Mouse (Mus musculus) thymus, postnatal 4 days (tissue): ENCODE data around the gene Pla2g4d.

ENCODE experiments used
- DNase-seq: peaks from one replicate; pipeline ENCODE4 v3.0.0; 2021

Gene Pla2g4d

DNA sequence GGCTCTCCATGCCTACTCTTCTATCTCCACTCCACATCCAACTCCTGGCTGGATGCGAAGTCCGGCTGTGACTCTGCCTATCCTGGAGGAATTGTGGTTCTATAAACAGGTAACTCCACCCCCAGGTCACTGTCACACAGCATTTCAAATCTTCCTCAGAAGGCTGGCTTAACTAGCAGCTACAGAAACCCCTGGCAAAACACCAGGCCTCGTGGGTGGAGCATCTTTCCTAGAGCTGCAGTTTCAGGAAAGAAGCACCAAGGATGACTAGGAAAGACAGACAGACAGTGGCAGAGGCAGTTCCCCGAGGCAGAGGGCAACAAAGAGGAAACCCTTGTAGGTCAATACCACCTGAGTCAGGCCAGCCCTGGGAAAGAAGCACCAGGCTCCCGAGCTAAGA is at the start of gene Pla2g4d:
Gene Pla2g4d, minus strand, starts transcription at position 203 of the 400 bp plus-strand sequence.
- DNase-seq, result no peak

DNA sequence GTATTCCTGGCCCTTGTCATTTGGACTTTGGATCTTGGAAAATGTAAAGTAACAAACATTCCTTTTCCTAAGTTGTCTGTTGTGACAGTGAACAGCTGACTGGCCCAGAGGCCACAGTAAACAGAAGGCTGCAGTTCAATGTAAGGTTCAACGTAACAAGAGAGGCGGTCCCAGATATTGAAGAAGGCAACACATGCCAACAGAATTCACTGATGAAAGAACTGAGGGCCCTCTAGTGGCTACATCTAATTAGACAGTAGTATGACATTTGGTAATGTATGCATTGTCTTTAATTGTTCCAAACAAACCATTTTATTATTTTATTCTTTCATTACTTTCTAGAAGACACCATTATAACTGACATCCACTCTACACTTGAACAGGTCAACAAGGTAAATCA is 48.9 kb upstream of the Pla2g4d start:
- DNase-seq, result no peak

DNA sequence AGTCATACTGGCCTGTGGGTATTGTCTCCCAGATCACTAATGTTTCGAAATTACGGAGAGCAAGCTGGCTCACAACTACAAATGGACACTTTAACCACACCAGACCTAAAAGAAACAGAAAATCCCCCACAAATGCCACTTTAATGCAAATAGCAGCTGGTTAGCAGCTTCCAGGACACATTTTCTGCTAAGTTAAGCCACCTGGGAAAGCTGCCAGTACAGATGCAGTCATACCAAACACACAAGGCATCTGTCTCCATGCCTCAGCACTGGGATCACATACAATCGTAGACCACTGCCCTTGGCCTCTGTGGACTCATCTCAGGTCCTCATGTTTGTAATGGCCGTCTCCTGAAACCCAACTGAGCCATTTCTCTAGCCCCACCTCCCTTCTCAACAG is 42.6 kb upstream of the Pla2g4d start:
- DNase-seq, result no peak

DNA sequence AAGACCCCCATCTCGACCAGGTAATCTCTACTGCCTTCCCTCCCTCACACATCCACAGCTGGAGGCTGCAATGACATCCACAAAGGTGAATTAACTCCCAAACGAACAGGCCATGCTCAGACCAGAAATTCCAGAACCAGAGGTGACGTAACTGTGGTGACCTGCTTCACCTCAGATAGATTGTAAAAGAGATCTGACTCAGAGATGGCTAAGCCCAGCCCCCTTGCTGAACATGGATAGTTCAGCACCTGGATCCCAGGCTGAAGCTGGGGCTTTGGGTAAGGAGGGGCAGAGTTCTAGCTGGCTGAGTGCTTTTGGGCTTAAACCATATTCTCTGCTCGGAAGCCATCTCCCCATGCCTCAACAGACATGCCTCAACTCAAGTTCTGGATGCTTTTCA is 26.1 kb upstream of the Pla2g4d start:
- no peak for DNase-seq

DNA sequence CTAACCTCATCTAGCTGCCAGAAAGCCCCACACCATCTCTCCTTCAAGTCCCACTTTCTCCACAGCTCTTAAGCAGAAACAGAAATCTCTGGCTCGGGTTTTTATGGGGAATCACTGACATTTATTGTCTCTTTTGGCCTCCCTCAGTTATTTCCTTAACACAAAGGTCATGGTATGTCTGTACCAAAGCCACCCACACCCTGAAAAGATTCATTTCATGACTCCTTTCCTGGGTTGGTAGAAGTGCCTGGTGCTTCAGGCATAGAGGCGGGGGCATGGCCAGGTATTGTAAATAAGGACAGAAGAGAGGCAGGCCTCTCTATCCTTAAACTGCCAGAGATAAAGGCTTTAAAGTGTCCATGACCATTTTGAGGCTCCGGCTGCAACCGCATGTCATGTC is 25.5 kb upstream of the Pla2g4d start:
- DNase-seq, result no peak

DNA sequence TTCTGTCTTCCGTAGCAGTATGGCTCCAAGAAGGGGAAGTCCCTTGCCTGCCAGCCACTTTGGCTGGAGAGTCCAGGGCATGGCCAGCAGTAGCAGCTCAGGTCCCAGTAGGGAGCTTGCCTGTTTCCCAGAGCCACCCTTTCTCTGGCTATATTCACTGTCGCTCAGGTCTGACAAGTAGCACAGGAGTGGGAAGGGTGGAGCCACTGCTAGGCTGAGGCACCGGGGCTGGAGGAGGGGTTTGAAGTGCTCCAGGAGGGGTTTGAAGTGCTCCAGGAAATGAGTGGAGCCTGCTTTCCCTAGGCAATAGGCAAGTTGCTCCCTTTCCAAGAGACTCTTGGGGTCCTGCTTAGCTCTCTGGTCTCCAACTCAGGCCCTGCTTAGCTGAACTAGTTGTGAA is 25.0 kb upstream of the Pla2g4d start, which contains the start of gene Pla2g4f:
Gene Pla2g4f, minus strand, starts transcription at position 190 of the 400 bp plus-strand sequence.
- no peak for DNase-seq

DNA sequence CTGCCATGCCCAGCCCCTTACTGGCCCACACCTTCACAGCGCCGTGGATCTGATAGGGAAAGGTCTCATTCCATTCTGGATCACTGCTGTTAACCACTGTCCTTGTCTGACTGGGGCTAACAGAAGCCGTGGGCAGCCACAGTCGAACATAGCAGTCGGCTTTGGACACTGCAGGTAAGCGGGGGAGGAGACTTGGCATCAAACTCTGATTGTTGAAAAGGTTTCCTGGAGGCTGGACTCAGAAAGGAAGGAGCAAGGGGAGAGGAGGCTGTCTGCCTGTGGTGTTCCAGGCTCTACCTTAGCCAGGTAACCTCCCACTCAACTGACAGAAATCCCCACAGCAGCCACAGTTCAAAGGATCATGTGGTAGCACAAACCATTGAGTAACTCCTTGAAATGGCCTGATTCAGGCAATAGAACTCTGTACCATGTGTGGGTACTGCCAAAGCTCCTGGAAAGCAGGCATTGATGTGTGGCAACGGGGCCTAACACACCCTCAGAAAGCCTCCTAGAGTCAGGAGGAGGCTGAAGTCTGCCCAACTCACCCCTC is 23.4 kb upstream of the Pla2g4d start:
- no peak for DNase-seq

DNA sequence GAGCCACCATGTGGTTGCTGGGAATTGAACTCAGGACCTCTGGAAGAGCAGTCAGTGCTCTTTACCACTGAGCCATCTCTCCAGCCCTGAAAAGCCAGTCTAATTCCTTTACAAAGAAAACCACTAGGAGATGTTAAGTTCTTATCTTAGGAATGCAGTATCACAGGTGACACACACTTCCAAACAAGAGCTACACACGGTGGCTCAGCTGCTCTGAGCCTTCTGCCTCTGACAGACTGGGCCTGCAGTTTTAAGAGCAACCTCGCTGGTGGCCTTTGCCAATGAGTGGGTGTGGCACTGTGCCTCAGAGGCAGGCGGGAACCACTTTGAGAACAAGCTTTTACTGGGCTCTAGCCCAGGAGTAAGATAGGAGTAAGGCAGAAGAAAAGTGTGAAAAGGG is 15.1 kb upstream of the Pla2g4d start:
- DNase-seq, result no peak

DNA sequence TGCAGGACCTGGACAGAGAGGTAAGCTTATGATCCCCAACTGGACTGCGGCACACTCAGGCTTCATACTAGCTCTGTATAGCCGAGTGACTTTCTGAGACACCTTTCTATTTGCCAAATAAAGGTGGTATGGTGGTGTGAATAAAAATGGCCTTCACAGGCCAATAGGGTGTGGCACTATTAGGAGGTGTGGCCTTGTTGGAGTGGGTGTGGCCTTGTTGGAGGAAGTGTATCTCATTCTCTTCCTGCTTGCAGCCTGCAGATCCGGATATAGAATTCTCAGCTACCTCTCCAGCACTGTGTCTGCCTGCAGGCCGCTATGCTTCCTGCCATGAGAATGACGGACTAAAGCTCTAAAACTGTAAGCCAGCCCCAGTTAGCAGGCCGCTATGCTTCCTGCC is 12.1 kb upstream of the Pla2g4d start:
- no peak for DNase-seq

DNA sequence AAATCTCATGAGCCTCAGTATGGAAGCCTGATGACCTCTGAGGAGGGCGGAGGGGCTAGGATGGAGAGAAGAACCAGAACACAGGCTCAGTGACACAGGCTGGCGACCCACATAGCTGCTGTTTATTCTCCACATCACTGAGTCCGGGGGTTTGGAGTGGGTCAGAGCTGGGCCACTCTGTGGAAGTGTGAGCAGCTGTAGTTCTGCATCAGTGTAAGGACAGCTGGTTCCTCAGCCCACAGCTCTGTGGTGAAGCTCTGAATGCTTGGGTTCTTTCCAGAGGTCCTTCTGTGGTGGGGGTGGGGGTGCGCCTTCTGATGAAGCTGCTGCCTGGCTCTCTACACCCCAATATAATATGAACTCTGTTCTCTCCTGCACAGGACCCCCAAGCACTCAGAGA is 10.9 kb upstream of the Pla2g4d start:
- DNase-seq, result no peak

DNA sequence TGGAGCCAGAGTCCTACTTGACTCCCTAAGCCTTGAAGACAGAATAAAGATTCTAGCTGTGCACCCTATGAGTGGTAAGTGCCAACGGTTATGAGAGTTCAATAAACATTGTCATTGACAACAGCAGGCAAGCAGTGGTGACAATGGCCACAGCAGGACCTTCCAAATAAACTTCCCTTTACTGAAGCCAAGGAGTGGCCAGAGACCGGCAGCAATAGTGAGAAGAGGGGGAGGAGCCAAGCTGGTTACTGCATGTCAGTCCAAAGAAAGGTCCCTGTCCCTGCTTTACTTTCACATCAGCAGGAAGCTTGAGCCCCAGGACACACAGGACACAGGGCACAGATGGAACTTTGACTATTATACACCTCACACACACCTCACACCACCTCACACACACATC is 7.2 kb upstream of the Pla2g4d start:
- no peak for DNase-seq

DNA sequence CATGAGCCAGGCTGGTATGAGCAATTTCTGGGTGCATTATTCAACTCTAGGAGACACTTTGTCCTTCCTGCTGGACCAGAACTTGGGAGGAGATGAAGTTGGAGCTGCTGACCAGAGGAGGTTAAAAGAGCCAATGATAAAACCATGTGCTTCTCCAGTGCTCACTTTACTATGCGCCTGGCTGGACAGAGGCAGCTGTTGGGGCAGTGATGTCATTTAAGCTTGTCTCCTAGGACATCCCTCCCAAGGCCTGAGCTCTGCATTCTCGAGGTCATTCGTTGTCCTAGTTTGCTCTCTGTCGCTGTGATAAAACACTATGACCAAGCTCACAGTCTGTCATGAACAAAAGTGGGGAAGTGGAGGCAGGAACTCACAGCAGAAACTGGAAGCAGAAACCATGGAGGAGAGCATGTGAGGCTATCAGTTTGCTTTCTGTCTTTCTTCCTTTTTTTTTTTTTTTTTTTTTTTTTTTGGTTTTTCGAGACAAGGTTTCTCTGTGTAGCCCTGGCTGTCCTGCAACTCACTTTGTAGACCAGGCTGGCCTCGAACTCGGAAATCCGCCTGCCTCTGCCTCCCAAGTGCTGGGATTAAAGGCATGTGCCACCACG is 2.6 kb upstream of the Pla2g4d start:
- no peak for DNase-seq

DNA sequence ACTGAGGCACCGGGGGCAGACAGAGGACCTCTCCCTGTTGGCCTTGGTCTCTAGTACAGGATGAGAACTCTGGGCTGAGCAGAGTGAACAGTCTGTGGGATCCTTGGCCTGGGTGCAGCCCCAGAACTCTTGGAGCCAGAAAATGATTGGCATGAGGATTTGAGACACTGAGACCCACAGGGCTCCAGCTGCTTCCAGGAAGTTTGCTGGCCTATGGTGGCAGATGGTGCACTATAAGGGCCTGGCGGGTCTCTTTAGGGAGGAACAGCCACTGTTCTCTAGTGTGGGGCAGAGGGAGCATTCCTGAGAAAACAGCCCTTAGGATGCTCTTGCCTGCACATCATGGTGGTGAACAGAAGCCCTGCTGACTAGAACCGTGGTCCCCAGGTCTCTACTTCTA is 596 bp downstream of the Pla2g4d start:
- no peak for DNase-seq

DNA sequence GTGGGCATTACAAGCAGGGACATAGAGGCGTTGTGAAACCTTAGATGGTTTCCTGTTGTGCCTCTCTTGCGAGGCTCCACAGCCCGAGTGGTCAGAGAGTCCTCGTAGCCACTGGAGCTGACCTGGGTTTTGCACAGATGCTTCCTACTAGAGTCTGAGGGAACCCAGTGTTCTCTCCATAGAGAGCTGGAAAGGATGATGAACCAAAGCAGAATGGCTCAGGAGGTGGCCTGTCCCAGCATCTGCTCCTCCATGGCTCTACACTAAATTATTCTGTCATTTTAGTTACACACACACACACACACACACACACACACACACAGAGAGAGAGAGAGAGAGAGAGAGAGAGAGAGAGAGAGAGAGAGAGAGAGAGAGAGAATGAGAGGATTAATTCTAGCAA is 3.4 kb downstream of the Pla2g4d start:
- DNase-seq, result no peak

DNA sequence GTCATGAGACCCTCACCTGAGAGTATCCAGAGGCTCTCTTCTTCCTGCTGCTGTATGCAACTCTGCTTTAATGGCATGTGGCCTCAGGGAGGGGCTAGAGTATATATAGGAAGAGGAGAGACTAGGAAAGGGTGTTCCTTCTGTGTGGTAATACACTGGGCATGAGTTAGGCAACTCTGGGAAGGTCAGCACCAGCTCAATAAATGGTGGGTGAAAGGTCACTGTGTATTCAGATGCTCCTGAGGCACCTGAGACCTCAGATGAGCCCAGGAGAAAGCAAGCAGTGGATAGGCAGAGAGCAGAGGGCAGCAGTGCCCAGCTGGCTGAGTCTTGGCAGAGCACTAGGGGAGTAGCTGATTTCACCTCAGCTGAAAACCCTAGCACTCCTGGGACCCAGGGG is 4.3 kb downstream of the Pla2g4d start:
- DNase-seq, result no peak

DNA sequence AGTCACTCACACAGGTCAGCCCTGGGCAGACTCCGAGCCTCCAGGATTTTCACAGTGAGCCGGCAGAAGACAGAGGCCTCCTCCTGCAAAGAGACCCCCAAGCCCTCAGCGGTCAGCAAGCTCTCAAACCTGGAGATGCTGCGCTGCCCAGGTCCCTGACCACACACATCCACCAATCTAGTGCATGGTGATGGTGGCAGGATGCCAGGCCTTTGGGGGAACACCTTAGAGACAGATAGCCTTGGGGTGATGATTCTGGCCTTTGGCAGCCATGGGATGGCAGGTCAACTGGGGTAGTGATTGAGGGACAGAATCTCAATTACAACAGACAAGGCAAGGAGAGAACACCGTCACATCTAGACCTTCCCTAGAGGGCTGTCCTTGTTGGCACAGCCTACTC is 4.9 kb downstream of the Pla2g4d start:
- DNase-seq, result no peak

DNA sequence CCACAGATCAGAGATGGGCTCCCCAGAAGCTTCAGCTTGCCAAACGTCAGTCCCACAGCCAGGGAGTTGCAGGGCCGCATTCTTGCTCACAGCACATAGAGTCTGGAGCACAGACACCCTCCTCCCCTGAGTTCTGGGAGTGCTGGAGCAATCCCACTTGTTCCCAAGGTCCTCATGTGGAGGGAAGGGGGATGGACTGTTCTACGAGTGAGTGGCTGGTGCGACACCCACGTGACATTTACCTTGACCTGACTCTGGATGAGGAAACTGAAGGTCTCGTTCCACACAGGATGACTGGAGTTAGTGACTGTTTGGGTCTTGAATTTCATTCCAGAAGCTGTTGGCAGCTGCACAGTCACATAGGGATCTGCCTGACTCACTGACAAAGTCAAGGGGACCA is 5.4 kb downstream of the Pla2g4d start:
- no peak for DNase-seq

DNA sequence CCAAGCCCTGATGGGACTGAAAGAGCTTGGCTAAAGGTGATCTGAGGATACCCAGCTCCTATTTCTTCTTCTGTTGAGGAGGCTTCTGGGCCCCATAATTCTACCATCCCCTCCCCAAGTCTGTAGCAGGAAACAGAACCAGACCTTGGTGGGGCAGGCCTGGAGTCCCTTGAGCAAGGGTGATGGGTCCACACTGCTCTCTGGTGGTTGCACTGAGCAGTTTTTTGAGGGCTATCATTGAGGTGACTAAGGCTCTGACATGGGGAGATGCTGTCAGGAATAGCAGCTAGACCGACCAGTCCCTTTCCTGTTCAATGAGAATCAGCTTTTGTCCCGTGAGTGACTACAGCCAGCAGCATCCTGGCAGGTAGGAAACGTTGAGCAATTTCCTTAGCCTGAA is 7.8 kb downstream of the Pla2g4d start:
- no peak for DNase-seq

DNA sequence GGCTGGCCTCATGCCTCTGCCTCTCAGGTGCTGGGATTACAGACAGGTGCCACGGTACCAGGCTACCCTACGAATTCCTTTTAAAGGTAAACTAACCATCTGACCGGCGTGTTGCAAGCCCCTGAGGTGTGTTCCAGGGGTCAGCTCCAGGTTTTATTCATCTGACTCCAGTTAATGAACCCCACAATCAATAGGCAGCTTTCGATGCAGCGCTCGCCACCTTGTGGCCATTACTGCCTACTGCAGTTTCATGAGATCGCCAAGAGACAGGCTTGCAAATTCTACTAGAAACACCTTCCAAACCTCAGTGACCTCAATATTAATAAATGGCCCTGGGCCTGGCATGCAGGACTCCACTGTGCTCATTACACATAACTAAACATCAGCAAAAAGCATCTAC is 9.0 kb downstream of the Pla2g4d start:
- peak; percentile 72 for DNase-seq

DNA sequence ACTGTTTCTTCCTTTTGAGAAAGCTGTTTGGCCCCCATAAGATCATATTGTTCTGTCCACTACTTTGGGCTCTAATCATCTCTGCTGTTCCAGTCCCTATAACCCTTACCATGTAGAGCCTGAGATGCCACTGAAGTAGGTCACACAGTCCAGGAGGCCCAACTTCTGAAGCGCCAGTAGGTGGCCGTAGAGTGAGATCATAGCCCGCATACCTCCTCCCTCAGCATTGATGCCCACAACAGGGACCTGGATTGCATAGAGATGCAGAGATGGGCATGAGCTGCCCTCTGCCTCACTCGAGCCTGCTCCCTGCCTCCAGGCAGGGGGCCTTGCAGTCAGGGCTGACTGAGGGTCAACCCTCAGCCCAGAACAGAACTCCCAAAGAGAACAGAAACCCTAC is 12.0 kb downstream of the Pla2g4d start:
- DNase-seq, result no peak

DNA sequence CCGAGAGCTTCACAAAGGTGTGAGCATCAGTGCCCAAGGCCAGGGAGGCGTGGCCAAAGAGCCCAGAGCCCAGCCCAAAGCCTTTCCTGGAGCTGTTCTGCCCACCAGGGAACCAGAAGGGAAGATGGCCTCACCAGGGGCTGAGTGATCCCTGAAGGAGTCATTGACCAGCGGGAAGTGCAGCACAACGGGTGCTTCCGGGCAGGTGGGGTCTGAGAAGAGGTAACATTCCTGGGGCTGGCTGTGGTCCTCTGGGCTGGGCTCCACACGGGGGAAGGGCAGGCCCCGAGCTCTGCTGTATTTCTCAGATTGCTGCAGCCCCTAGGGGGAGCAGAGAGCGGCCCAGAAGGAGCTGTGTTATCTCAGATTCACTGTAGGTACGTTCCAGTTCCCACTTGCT is 20.4 kb downstream of the Pla2g4d start:
- peak; percentile 57 for DNase-seq

DNA sequence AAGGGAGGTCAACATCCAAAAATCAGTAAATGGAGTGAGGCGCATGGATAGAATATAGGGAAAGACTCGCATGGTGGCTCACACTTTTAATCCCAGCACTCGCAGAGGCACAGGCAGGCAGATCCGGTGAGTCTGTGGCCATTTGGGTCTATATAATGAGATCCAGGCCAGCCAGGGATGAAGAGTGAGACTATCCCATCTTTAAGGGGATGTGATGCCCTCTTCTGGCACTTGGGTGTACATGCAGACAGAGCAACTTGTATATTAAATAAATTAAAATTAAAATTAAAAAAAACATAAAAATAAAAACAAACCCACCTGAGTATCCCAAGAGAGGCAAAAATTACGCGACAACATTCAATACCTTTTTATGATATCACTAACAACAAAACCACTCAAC is 23.5 kb downstream of the Pla2g4d start:
- DNase-seq, result no peak

DNA sequence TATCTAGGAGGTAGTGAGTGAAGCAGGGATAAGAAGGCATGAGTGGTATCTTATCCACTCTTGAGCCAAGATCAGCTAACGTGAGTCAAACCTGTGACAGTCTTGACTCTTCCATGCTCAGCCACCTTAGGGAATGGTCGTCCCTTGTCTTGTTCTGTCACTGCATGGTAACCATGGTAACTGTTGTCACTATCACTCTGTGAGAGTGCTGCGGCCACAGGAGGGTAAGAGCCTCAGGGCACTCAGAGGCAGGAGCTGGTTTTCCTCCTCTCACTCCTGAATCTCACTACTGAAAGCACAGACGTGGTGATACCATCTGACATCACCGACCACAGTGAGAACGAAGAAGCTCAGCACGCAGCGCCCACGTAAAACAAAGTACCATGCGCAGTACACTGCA is 24.1 kb downstream of the Pla2g4d start:
- DNase-seq, result no peak

DNA sequence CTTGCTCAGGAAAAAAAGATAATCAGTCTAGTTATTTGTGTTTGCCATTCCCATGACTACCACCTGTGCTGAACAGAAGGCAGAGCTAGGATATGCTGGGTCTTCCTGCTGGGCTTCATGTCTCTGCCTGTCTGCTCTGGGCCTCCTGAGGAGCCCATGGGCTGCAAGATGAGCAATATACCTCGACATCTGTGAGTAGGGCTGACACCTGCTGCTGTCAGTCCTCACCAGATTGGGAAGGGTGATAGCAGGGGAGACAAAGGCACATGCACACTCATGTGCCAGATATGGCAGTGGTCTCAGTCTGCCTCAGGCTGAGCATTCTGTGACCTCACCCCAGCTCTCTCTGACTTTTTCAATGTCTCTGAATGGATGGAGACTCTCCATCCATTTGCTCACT is 26.1 kb downstream of the Pla2g4d start:
- DNase-seq, result no peak

DNA sequence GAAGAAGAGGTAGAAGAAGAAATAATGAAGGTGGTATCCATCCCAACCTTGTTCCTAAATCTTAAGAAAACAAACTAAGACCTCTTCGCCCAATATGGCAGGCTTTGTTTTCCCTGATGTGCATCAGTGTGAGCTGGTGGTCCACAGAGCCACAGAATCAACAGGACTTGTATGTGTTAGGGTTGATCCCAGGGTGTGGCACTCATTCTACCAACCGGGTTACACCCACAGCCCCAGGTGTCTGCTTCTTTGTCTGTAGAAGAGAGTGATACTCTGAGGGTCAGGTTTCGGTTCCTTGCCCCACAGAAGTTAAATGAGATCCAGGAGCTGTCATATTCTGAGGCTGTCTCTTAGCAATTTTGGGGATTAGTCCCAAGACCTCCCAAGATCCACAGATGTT is 27.7 kb downstream of the Pla2g4d start:
- DNase-seq, result no peak

DNA sequence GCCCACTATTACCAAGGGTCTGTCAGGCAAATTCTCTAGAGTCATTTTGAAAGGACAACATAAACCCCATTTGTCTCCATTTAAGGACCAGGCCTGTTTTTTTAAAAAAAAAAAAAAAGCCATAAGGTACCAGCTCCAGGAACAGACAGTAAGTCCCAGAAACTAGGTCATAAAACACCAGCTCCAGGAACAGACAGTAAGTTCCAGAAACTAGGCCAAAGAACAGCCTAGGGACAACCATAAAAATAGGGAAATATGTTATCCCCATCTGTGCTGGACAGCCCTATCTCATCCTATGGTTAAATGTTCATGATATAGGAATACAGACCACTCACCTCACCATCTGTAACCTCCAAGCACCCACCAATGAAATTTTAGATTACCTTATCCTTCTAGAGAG is 32.7 kb downstream of the Pla2g4d start:
- no peak for DNase-seq
